Mouse (Mus musculus) urinary bladder, postnatal 14 days (tissue): Measurements from ENCODE around the gene Hoxd3.

Source experiments
- DNase-seq: peaks from one replicate; pipeline ENCODE4 v3.0.0; 2021; ENCODE audit warnings: low spot score

The Hoxd3 gene

DNA sequence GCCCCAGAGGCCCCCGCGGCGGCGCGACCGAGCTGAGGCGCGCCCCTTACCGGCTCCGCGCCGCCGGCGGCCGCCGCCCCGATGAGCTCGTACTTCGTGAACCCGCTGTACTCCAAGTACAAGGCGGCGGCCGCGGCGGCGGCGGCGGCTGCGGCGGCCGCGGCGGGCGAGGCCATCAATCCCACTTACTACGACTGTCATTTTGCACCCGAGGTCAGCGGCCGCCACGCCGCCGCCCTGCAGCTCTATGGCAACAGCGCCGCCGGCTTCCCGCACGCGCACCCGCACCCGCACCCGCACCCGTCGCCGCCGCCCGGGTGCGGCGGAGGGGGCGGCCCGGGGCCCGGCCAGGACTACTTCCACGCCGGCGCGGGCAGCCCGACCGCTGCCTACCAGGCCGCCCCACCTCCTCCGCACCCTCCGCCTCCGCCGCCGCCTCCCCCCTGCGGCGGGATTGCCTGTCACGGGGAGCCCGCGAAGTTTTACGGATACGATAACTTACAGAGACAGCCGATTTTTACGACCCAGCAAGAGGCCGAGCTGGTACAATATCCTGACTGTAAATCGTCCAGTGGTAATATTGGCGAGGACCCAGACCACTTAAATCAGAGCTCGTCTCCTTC lies 6.1 kb upstream of the Hoxd3 start:
- DNase-seq = peak; percentile 70

DNA sequence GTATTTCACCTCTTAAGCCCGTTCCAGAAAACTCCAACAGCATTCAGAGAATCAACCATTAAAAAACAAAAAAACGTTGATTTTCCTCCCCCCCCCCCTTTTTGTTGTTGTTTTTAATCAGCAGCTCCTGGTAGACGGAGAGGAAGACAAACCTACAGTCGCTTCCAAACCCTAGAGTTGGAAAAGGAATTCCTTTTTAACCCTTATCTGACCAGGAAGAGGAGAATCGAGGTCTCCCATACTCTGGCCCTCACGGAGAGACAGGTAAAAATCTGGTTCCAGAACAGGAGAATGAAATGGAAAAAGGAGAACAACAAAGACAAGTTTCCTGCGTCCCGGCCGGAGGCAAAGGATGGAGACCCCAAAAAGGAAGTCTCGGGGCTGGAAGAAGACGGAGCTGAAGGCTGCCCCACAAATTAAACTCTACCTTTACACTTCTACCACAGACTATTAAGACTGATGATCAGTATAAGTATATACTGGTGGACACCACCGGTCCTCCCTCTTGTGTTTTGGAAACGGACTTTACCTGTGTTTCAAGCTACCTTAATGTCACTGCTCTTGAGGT lies 5.2 kb upstream of the Hoxd3 start:
- no peak for DNase-seq

DNA sequence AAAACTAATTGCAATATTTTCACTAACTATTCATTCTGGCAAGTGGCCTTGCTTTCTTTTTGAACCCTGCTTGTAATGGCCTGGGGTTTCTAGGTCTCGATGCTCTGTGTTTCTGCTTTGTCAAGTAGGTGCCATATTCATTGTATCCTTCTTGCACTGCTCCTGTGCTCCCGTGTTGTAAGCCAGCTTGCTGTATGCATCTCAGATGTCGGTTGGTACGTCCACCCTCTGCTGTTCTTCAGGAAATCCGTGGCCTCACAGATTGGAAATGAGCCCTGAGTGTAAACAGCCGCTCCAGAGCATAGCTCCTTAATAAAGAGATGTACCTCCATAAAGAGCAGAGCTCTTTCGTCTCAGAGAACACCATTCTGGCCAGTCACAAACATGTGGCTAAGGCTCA lies 4.1 kb upstream of the Hoxd3 start:
- DNase-seq = no peak

DNA sequence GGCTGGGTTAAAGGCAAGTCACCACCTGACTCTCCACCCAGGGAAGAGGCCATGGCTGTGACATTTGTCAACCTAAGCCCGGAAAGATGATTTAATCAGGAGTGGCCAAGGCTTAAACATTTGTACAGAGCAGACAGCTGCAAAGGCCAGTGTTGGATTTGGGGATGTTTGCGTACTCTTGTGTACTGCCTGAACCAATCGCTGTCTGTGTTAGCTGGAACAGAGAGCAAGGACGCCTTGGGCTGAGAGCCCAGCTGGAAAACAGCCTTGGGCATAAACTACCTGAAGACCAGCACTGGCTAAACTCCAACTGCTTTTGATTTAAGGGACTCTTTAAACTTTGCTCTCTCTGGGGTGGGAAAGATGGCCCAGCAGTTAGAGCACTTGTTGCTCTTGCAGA lies 3.1 kb upstream of the Hoxd3 start:
- DNase-seq = peak; percentile 38

DNA sequence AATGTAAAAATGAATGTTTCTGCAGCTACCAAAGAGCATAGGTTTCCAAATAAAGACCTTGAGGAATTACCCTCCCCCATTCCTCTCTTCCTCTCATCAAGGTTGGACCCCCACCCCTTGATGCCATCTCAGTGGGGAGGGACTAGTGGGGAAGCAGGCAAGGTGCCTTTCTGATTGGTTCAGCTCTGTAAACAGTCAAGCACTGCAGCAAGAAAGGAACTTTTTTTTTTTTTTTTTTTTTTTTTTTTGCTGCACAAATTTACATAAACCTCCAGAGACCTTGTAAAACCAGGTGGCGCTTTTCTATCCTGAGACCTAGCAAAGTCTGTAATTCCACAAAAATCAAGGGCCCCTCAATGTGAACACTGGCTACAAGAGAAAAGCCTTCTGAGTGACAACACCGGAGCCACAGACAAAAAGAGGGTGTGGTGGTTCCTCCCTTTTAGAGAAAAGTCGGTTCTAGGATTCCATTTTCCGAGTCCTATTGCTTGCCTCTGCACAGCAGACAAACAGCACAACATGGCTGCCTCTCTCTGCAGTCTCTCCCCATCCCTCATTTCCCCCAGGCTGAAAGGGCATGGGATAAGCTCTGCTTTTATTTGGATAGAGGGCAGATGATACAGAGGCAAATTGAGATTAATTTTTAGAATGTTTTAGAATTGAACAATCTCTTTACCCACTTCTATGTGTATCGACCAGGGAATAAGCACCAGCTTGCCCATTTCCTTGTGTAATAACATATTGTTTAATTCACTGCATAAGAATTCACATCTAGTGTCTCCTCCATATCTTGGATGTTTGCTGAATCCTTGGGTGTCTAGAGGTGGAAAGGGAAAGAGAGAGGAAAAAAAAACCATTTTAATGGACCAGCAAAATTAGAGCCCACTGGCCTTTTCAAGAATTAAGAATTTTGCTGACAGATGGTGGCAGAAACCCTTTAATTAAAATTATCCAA lies 2.0 kb upstream of the Hoxd3 start:
- no peak for DNase-seq

DNA sequence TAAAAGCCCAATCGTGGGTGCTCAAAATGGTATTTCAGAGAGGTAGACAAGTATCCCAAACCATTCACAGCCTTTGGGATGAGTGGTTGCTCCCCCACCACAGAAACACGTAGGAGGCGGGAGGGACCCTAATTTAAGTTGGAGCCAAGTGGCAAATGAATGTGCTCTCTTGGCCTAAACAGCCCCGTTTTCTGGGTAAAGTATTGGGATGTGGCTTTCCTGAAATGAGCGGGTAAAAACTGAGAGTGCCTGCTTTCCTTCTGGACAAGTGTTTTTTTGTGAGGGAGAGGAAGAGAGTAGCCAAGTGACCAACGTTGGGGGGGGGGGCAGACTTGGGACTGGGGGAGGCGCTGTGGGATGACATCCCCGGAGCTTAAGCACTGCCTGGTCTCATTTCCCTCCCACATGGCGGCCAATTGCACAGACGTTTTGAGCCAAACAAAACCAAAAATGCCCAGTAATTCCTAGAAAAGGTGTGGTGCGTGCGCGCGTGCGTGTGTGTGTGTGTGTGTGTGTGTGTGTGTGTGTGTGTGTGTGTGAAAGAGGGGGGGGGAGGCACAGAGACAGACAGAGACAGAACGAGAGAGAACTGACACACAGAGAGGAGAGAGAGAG lies 691 bp upstream of the Hoxd3 start:
- DNase-seq = no peak

DNA sequence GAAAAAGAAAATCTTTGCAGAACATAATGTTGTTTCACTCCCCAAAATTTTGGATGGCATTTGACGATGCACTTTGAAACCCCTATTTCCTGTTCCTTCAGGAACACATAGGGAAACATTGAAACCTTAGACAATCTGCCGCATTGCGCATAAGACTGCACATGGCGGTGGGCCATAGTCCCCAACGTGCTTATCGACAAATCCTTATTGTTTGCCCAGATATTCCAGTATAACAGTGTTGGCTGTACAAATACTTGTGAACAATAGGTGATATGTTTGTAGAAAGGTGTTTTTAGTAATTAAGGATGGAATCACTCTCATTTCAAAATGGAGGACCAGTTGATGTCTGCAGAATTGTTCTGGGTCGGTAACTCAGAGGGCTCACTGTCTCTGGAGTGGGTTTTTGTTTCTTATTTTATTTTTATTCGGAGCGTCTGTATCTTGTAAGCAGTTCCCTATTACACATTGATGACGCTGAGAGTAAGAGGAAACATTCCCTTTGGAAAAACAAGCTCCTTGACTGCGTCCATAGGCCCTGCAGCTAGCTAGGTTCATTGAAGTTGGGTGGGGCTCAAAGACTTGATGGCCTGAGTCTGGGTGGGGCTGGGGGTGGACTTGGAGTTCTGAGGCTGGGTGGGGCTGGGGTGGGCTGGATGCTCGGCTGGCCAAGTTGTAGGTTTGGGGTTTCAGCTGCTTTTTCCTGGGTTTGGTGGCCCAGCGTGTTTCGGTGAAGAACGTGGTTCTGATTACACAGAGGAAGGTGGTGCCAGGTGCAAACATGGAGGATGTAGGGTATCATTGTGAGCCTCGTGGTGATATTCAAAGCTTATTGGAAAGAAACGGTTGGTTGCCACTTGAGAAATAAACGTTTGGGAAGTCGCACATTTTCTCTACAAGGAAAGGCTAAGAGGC lies 1.8 kb downstream of the Hoxd3 start:
- DNase-seq = no peak

DNA sequence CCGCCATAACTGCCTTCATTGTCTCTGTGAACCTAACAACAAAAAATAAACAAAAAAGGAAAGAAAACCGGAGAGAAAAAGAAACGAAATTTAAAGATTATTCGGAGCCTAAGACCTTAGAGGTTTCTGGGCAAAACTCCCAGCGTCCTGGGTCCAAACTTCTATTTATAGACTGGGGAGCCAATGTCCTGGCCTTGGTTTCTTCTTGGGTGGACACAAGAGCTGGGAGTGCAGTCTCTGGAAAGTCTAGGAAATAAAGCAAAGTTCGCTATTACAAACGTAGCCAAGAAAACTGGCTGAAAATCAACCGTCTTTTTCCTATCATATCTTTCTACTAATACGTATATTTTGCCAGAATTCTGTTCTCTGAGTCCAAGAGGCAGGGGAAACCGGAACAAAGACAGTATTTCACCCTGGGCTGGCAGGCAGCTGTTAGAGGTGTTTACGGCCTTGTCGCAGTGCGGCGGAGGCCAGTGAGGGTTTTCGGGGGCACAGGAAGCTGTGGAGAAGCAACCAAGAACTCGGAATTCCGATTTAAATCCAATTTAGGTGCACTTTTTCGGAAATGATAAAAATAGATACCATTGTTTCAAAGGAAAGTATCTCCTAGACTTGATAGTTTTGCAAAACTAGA lies 2.5 kb downstream of the Hoxd3 start:
- no peak for DNase-seq

DNA sequence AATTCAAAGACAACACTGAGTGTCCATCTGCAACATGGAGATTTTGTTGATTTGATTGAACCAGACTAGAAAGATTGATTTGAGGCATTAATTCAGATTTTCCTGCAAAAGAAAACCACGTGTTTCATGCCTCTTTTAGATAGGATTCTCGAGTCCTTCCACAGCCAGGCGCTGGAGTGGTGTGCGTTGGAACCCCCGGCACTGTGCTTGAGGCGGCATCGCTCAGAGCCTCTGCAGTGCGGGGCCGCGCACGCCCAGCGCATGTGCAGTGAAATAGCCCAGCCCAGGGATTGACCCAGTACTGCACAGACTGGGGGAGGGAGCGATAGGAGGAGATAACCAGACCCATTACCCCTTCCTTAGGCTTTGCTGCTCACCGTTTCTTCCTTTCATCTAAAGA lies 3.2 kb downstream of the Hoxd3 start:
- DNase-seq = peak; percentile 65

DNA sequence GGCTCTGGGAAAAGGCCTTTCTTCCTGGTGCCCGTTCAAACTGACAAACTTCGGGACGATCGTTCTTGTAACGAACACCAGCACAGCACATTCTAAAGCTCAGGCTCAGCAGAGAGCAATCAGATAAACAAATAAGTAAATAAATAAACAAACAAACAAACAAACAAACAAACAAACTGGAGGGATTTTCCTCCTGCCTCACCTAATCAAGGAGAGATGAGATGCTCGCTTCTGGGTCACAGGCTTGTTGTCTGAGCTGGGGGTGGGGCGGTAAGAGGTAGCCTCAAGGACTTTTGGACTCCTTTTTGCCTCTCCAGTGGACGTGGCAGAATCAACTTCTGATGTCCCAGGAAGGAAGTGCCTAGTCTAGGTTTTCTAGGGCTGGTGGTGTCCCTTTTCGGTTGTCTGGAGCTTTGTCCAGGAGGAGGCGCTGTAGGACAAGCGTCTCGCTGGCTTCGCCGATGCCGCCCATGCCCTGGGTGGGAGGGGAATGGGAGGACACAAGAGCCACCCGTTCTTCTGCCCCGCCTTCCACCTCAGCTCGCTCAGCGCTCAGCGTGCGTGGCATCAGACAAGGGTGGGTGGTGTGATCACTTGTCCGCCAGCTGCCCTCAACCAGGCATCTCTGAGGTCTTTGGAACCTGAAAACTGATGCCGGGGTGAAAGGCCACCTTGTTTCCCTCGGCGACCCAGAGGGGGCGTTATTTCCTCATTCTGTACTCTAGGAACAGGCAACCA lies 3.9 kb downstream of the Hoxd3 start:
- peak; percentile 97 for DNase-seq

DNA sequence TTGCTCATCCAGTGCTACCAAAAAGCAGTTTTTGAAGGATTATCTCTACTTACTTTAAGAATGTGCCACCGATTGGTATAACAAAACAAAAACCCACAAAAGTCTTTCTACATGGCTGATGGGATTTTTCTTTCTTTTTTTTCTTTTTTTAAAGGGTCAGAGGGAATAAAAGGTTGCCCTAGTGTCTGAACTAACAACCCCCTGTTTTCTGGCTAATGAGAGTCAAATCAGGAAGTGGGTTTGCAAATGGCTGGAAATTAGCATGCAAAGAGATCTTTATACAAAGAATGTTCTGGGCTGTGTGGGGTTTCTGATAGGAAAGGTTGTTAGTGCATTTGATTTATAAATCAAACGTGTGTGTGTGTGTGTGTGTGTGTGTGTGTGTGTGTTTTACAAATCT lies 8.7 kb downstream of the Hoxd3 start:
- no peak for DNase-seq

DNA sequence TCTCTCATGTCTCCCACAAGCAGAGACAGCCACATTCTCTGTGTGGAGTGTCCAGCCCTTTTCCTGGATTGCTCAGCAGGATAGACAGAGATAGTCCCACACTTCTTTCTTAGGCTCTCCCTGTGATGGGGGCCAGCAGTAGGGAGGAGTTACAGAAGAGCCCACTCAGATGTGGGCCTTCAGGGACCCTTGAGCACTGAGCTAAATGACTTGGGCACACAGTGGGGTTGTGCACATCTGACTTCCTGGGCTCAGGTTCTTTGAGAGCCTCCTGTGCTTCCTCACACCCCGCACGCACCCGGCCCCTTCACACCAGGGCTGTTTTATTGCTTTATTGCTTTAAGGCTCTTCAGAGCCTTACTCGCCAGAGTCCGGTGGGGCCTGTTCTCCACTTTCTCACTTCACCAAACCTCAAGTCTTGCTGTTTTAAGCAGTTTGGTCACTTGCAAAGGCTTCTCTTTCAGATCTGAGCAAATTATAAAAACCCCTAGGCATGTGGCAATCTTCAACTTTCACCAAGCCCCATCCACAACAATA lies 9.3 kb downstream of the Hoxd3 start:
- DNase-seq = no peak

DNA sequence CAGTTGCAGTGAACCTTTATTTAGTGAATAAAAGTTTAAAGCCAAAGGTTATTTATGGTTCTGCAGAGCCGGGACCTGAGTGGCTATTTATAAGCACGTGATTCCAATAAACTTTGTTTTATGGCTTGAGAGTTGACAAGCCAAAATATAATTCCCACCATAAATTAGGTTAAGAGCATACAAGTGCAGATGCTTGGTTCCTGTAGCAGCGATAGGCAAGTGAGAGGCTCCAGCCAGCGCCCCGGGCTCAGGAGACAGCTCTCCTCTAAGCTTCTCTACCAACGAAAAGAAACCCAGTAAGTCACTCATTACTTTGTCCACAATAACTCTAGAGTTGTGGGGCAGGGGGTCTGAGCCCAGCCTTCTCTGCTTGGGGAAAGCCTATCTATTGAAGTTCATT lies 10.2 kb downstream of the Hoxd3 start:
- no peak for DNase-seq

DNA sequence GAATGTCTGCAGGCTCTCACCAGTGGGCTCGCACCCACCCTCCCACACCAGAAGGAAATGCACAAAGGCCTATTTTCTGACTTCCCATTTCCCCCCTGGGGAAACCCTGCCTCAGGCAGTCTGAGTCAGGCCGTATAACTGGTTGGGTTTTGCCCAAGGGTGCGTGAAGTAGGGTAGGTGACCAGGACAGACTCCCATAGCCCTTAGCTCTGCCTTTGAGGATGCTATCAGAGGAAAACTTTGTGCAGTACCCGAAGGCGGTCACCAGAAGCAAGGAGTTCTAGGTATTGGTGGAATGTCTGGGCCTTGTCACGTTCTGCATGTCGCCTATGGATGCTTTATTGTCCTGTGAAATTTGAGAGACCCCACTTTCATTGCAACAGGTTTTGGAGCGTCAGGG lies 11.2 kb downstream of the Hoxd3 start:
- DNase-seq = no peak

DNA sequence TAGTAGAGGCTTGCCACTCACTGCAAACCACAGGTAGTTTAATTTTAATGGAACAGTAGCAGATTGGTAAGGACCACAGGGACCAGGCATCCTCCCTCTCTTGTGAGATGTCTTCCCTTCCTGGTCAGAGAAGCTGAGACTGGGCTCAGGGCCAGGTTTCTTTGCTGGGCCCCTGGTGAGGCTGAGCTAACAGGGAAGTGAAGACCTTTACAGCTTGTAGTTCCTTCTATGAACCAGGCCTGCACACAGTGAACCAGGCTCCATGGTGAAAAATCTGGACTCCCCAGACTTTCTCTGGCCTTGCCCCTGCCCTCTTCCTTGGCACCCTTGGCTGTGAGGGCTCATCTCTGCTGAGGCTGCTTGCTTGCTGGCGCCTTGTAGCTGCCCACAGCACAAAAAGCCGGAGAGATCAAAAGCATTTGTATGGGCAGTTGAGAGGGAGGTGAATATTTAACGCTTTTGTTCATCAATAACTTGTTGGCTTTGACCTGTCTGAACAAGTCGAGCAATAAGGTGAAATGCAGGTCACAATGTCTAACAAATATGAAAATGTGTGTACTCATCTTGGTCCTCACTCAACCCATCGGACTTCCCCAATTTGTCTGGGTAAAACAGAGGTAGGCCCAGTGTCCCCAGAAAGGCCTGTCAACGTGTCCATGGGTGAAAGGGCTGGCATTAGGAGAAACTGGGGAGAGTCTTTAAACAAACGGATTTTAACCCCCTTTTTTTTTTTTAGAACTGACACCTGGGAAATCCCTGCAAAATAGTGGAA lies 12.7 kb downstream of the Hoxd3 start:
- peak; percentile 73 for DNase-seq

DNA sequence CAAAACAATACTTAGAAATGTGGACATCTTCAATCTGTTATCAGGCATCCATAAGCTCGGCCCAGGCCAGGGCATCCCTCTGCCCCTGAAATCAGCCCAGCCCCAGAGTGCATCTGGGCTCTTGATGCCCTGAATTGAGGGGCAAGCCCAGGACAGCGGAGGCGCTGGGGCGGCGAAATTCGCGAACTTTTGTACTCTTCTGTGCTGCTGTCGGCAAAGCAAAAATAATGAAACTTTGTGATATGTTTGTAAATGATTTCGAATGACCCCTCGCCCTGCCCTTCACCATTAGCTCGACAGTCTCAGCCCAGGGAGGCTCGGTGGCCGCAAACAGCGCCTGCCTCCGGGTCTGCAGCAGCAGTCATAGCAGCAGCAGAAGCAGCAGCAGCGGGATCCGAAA lies 13.4 kb downstream of the Hoxd3 start:
- DNase-seq = no peak

DNA sequence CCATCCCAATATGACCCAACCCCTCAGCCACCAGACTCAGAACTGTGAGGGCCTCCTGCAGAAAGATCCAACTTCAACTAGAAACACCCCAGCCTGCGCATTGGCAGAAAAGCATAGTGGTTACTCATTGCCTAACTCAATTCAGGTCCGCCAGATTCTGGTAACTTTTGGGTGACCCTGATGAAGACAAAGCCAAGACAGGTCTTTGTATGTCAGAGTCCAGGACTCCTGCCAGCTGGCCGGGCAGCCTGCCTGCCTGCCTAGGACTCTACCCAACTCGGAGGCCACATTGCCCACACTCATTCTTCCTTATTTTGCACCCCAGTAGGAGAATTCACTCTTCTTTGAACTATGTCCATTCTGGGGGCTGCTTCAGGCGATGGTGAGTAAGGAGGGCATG lies 14.8 kb downstream of the Hoxd3 start, which contains the start of gene Gm28230:
Gene Gm28230 (plus strand): TSS at position 178 of the 400 bp plus-strand sequence.
- DNase-seq = no peak

DNA sequence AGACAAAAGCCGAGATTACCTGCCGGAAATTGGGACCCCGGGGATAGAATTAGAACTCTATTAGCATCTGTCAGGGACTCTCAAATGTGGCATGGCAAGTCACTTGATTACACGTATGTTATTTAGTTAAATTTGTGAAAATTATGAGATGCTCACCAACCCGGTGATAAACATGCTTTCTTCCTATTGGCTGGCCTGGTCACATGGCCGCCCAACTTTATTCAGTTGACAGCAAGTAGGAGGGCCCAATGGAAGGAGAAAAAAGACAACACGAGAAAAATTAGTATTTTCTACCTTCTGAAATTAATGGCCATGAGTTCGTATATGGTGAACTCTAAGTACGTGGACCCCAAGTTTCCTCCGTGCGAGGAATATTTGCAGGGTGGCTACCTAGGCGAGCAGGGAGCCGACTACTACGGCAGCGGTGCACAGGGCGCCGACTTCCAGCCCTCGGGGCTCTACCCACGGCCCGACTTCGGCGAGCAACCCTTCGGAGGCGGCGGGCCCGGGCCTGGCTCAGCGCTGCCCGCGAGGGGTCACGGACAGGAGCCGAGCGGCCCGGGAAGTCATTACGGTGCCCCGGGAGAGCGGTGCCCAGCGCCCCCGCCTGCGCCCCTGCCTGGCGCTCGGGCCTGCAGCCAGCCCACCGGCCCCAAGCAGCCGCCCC lies 15.4 kb downstream of the Hoxd3 start:
- no peak for DNase-seq
